Mouse (Mus musculus): Measurements from ENCODE around the gene Gm45808. TPM values are rescaled to one million over a fixed set of nuclear protein-coding genes. Genes with fewer than 3 reads are reported as not detected.
A peak's percentile ranks its signal among the peaks of the same experiment; 100 is the strongest.
"Not testable (repeated sequence)": the region's sequence is repeated elsewhere in the genome, so short reads cannot be mapped to it uniquely, and the experiment has no call there.

Gene Gm45808
- polyA plus RNA-seq (2014; fragmentation: Nextera tagmentation; extraction: Ambion mirVana), result not detected in 2 replicates

DNA sequence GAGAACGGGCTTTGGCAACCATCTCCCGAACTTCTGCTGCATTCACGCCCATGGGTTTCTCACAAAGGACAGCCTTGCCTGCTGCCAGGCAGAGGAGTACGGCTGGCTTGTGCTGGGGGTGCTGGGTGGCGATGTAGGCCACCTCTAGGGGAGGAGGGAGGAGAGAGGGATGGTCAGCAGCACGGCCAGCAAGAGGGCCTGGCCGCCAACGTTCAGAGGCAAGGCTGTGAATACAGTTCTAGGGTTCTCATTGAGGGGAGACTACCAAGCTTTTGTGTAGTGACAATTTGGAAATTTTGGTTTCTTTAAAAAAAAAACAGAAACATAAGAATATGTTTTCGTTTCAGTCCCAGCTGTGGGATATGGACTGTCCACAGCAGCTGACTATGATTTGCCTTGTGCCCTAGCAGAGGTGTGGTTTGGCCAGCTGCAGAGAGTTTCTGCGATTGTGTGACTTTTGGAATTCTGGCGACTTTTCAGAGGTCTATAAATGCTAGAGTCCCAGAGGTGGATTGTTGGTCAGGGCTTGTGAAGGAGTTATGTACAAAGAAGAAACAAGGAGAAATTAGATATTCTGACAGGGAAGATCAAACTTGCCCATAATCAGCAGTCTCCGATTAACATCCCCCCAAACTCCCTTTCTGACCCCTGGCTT lies at the start of gene Gm45808:
Gene Gm45808 (minus strand): TSS at position 51 of the 655 bp plus-strand sequence.
- H3K4me3 ChIP-seq (ENCODE audit: low read depth, low read length), result no peak within 1 kb of the TSS
- H3K4me2 ChIP-seq (replicated peaks; ENCODE audit: low read depth, low read length), result no peak within 1 kb of the TSS
- no peak within 1 kb of the TSS for H3K27ac ChIP-seq (ENCODE audit: low read depth, low read length)
- H3K27me3 ChIP-seq (ENCODE audit: control insufficient read depth, insufficient read depth, low read length), result no peaks in the 10 kb centered on the region
- DNase-seq (ENCODE audit: low spot score), result no peak
- WGBS, result 82% methylated on average over 12 of the region's 12 CpGs
- H3K9ac ChIP-seq (ENCODE audit: low read depth, low read length), result no peak within 1 kb of the TSS
- ATAC-seq (ENCODE audit: low FRiP score), result no peak
- no peaks in the 10 kb centered on the region for H3K4me1 ChIP-seq (replicated peaks; ENCODE audit: control insufficient read depth, insufficient read depth, low read length)
- H3K9me3 ChIP-seq (ENCODE audit: control insufficient read depth, low read length), result no peaks in the 10 kb centered on the region
- no peaks in the 10 kb centered on the region for H3K36me3 ChIP-seq (ENCODE audit: control insufficient read depth, insufficient read depth, low read length)

DNA sequence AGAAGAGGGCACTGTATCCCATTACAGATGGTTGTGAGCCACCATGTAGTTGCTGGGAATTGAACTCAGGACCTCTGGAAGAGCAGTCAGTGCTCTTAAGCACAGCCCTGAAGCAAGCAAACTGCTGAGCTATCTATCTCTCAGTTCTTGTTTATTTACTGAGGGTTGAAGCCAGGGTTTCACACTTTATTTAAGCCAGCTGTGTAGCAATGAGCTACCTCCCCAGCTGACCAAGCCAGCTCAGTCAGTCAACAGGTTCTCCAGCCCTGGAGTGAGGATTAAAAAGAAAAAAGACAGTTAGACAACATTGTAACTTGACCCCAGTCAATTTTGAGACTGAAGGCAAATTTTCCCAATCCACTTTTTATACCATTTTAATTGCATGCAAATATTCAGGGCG lies 49.1 kb upstream of the Gm45808 start:
- 90% methylated on average over 1 of the region's 1 CpGs for WGBS

DNA sequence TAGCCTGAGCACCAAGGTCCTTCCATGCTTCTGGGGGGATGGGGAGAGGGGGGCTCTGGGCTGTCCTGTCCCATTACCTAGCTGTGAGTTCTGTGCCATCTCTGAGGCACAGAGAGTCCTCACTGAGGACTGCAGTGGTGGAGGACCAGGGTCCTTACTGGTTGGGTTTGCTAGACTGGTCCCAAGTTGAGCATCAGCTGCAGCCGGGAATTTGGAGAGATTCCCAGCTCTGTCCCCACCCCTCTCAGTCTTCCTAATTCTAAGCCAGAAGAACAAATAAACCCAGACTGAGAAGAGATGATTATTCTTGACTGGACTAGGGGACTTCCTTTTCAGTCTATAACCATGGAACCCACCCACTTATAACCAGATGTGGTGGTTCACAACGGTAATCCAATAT lies 44.0 kb upstream of the Gm45808 start:
- ATAC-seq (ENCODE audit: low FRiP score) (no peak), DNase-seq (ENCODE audit: low spot score) (no peak)
- Histone ChIP-seq H3K9ac (ENCODE audit: low read depth, low read length) (no peak overlapping the region), H3K27me3 (ENCODE audit: control insufficient read depth, insufficient read depth, low read length) (no peaks in the 10 kb centered on the region), H3K4me2 (replicated peaks; ENCODE audit: low read depth, low read length) (no peak overlapping the region), H3K9me3 (ENCODE audit: control insufficient read depth, low read length) (no peaks in the 10 kb centered on the region), H3K4me3 (ENCODE audit: low read depth, low read length) (no peak overlapping the region), H3K36me3 (ENCODE audit: control insufficient read depth, insufficient read depth, low read length) (no peaks in the 10 kb centered on the region), H3K27ac (ENCODE audit: low read depth, low read length) (no peak overlapping the region), H3K4me1 (replicated peaks; ENCODE audit: control insufficient read depth, insufficient read depth, low read length) (no peaks in the 10 kb centered on the region)
- WGBS, result 79% methylated on average over 2 of the region's 2 CpGs

More for the DNA sequence above, 49.1 kb upstream of the Gm45808 start:
- Histone ChIP-seq H3K9ac (ENCODE audit: low read depth, low read length) (no peak overlapping the region), H3K4me2 (replicated peaks; ENCODE audit: low read depth, low read length) (no peak overlapping the region), H3K4me3 (ENCODE audit: low read depth, low read length) (no peak overlapping the region), H3K36me3 (ENCODE audit: control insufficient read depth, insufficient read depth, low read length) (no peaks in the 10 kb centered on the region), H3K4me1 (replicated peaks; ENCODE audit: control insufficient read depth, insufficient read depth, low read length) (0 out of 2 replicates have a peak, but pooled peaks cover 4% of the 10 kb centered on the region), H3K27ac (ENCODE audit: low read depth, low read length) (no peak overlapping the region), H3K27me3 (ENCODE audit: control insufficient read depth, insufficient read depth, low read length) (no peaks in the 10 kb centered on the region), H3K9me3 (ENCODE audit: control insufficient read depth, low read length) (no peaks in the 10 kb centered on the region)
- ATAC-seq (ENCODE audit: low FRiP score), result no peak
- DNase-seq (ENCODE audit: low spot score), result no peak

DNA sequence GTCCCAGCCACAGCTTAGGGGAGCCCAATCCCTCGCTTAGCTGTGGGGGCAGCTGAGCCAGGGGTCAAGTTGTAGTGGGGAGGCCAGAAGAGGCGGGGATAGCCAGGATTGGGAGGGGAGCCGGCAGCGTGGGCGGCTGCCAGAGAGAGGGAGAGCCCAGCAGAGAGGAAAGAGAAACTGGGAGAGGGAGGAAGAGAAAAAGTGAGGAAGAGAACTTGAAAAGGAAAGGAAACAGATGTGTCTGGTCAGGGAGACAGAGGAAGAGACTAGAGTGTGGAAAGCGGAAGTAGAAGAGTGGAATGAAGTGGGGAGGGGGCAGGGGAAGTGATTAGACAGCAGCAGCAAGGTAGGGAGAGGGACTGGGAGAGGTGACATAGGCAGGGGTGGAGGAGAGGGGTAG lies 42.9 kb upstream of the Gm45808 start:
- DNase-seq (ENCODE audit: low spot score), result no peak
- H3K4me3 ChIP-seq (ENCODE audit: low read depth, low read length), result no peak overlapping the region
- no peak overlapping the region for H3K27ac ChIP-seq (ENCODE audit: low read depth, low read length)
- no peaks in the 10 kb centered on the region for H3K36me3 ChIP-seq (ENCODE audit: control insufficient read depth, insufficient read depth, low read length)
- H3K9ac ChIP-seq (ENCODE audit: low read depth, low read length), result no peak overlapping the region
- H3K27me3 ChIP-seq (ENCODE audit: control insufficient read depth, insufficient read depth, low read length), result no peaks in the 10 kb centered on the region
- no peak overlapping the region for H3K4me2 ChIP-seq (replicated peaks; ENCODE audit: low read depth, low read length)
- no peaks in the 10 kb centered on the region; the same call in 1 of the 2 replicates for H3K4me1 ChIP-seq (replicated peaks; ENCODE audit: control insufficient read depth, insufficient read depth, low read length)
- H3K9me3 ChIP-seq (ENCODE audit: control insufficient read depth, low read length), result no peaks in the 10 kb centered on the region
- 29% methylated on average over 6 of the region's 6 CpGs for WGBS
- no peak for ATAC-seq (ENCODE audit: low FRiP score)

DNA sequence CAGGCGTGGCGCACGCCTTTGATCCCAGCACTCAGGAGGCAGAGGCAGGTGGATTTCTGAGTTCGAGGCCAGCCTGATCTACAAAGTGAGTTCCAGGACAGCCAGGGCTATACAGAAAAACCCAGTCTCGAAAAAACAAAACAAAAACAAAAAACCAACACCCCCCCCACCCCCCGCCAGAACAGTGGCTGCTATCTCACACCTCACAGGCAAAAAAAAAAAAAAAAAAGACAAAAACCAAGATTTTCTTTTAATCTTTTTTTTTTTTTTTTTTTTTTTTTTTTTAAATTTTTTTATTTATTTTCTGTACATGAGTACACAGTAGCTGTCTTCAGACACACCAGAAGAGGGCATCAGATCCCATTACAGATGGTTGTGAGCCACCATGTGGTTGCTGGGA lies 40.6 kb upstream of the Gm45808 start:
- not testable (repeated sequence) for DNase-seq (ENCODE audit: low spot score); H3K4me2 ChIP-seq (replicated peaks; ENCODE audit: low read depth, low read length); H3K36me3 ChIP-seq (ENCODE audit: control insufficient read depth, insufficient read depth, low read length); ATAC-seq (ENCODE audit: low FRiP score); H3K9me3 ChIP-seq (ENCODE audit: control insufficient read depth, low read length); H3K9ac ChIP-seq (ENCODE audit: low read depth, low read length); H3K27me3 ChIP-seq (ENCODE audit: control insufficient read depth, insufficient read depth, low read length); H3K4me3 ChIP-seq (ENCODE audit: low read depth, low read length); H3K27ac ChIP-seq (ENCODE audit: low read depth, low read length); H3K4me1 ChIP-seq (replicated peaks; ENCODE audit: control insufficient read depth, insufficient read depth, low read length)
- 86% methylated on average over 6 of the region's 6 CpGs for WGBS

DNA sequence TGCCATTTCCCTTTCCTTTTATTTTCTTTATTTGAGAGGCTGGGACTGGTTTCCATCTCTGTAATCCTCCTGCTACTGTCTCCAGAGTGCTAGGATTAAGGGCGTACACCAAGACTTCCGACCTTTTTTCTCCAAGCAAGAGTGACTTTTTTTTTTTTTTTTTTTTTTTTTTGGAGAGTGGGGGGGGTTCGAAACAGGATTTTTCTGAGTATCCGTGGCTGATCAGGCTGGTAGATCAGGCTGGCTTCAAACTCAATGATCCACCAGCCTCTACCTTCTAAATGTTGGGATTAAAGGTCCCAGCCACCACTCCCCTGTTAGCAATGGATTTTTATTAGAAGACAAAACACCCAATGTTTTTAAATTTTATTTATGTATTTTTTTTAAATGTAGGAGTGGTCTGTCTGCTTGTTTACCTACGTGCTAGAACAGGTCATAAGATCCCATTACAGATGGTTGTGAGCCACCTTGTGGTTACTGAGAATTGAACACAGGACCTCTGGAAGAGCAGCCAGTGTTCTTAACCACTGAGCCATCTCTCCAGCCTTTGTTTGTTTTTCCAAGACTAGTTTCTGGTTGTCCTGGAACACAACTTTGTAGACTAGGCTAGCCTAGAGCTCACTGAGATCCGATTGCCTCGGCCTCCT lies 40.0 kb upstream of the Gm45808 start:
- WGBS, result 25% methylated on average over 7 of the region's 7 CpGs
- Histone ChIP-seq H3K4me3 (ENCODE audit: low read depth, low read length) (peak overlapping the region; percentile 74), H3K27ac (ENCODE audit: low read depth, low read length) (peak overlapping the region; percentile 36; the same call in 1 of the 2 replicates), H3K36me3 (ENCODE audit: control insufficient read depth, insufficient read depth, low read length) (no peaks in the 10 kb centered on the region), H3K27me3 (ENCODE audit: control insufficient read depth, insufficient read depth, low read length) (no peaks in the 10 kb centered on the region), H3K4me1 (replicated peaks; ENCODE audit: control insufficient read depth, insufficient read depth, low read length) (no peaks in the 10 kb centered on the region; the same call in 1 of the 2 replicates), H3K9ac (ENCODE audit: low read depth, low read length) (peak overlapping the region; percentile 79; the same call in 1 of the 2 replicates), H3K9me3 (ENCODE audit: control insufficient read depth, low read length) (no peaks in the 10 kb centered on the region), H3K4me2 (replicated peaks; ENCODE audit: low read depth, low read length) (peak overlapping the region; percentile 85)
- DNase-seq (ENCODE audit: low spot score) (no peak), ATAC-seq (ENCODE audit: low FRiP score) (no peak; the same call in 1 of the 2 replicates)

DNA sequence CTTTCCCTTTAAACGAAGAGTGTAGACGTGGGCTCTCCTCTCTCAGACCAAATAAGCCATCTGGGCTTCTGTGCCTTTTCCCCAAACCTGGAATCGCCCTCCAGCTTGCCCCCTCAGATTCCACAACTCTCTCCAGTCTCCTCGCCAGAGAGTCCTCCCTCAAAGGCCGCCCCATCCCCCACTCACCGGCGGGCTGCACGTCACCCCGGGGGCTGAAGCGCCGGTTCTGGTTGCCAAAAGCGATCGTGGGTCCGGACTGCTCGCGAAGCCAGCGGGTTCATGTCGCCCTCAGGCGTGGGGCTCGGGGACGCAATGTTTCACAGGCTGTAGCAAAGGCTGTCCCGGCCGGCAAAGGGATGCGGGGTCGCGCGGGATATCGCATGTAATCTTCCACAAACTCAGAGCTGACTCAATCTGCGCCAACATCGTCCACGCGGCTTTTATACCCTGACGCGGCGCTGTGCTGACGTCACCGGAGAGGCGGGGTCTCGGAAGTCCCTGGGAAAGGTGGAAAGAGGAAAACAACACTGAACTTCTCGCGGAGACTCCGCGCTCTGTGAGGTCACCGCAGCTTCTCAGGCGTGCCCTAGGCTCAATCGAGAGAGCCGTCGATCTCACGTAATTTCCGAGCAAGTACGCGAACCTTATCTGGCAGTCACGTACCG lies 39.3 kb upstream of the Gm45808 start, which contains the start of the genes Ppp1r15a and Plekha4:
Gene Ppp1r15a (minus strand): TSS at position 460 of the 665 bp plus-strand sequence.
Gene Plekha4 (plus strand): TSS at position 522 of the 665 bp plus-strand sequence.
- H3K9me3 ChIP-seq (ENCODE audit: control insufficient read depth, low read length), result no peaks in the 10 kb centered on the region
- ATAC-seq (ENCODE audit: low FRiP score) (peak; percentile 84), DNase-seq (ENCODE audit: low spot score) (peak; percentile 96)
- H3K27me3 ChIP-seq (ENCODE audit: control insufficient read depth, insufficient read depth, low read length), result no peaks in the 10 kb centered on the region
- WGBS, result under 1% methylated on average over 54 of the region's 54 CpGs
- H3K4me2 ChIP-seq (replicated peaks; ENCODE audit: low read depth, low read length), result peak within 1 kb of the TSS; percentile 85
- H3K4me1 ChIP-seq (replicated peaks; ENCODE audit: control insufficient read depth, insufficient read depth, low read length), result no peaks in the 10 kb centered on the region; the same call in 1 of the 2 replicates
- H3K9ac ChIP-seq (ENCODE audit: low read depth, low read length), result peak within 1 kb of the TSS; percentile 79
- H3K27ac ChIP-seq (ENCODE audit: low read depth, low read length), result peak within 1 kb of the TSS; percentile 68
- H3K36me3 ChIP-seq (ENCODE audit: control insufficient read depth, insufficient read depth, low read length), result no peaks in the 10 kb centered on the region
- peak within 1 kb of the TSS; percentile 74 for H3K4me3 ChIP-seq (ENCODE audit: low read depth, low read length)

DNA sequence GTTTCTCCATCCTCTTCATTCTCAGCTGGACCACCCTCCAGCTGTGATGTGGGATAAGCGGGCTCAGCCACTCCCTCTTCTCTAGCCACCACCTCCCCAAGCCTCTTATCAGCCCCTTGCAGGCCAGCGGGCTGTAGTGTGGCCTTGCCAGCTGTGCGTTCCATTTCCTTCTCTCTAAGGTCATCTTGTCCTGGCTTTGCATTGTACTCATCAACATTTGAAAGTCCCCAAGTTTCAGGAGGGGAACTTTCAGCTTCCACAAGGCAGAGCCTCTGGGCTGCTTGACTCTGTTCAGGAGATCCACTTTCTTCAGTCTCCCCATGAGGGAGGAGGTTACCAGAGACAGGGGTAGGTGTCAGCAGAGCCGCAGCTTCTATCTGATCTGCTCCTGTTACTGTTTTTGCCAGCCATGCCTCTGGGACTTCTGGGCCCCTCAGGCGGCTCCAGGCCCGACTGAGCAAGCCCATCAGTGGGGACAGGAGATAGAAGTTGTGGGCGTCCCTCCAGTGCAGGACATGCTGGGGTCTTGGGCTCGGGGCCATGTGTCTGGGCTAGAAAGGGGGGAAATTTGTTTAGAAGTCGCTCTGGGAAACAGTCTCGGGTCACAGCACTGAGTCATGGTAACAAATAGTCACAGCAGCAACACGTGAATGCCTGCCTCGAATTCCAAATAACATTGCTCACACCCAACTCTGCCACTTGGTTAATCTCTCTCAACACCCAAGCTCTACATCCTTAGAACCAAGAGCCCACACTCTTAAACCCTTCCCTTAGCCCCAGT lies 38.4 kb upstream of the Gm45808 start:
- H3K4me3 ChIP-seq (ENCODE audit: low read depth, low read length), result peak overlapping the region; percentile 74
- H3K4me1 ChIP-seq (replicated peaks; ENCODE audit: control insufficient read depth, insufficient read depth, low read length), result no peaks in the 10 kb centered on the region; the same call in 1 of the 2 replicates
- H3K4me2 ChIP-seq (replicated peaks; ENCODE audit: low read depth, low read length), result peak overlapping the region; percentile 85
- ATAC-seq (ENCODE audit: low FRiP score), result no peak
- peak; percentile 26 for DNase-seq (ENCODE audit: low spot score)
- H3K27ac ChIP-seq (ENCODE audit: low read depth, low read length), result peak overlapping the region; percentile 39; the same call in 1 of the 2 replicates
- no peaks in the 10 kb centered on the region for H3K36me3 ChIP-seq (ENCODE audit: control insufficient read depth, insufficient read depth, low read length)
- no peaks in the 10 kb centered on the region for H3K9me3 ChIP-seq (ENCODE audit: control insufficient read depth, low read length)
- whole genome bisulfite sequencing, result 31% methylated on average over 12 of the region's 12 CpGs
- H3K27me3 ChIP-seq (ENCODE audit: control insufficient read depth, insufficient read depth, low read length), result no peaks in the 10 kb centered on the region
- peak overlapping the region; percentile 79 for H3K9ac ChIP-seq (ENCODE audit: low read depth, low read length)

Measured in hindbrain, embryonic 11.5 days (tissue).